Mouse (Mus musculus) layer of hippocampus, postnatal 36 days (tissue): ENCODE results near the gene Myh7b. TPM values are rescaled to one million over a fixed set of nuclear protein-coding genes. Genes with fewer than 3 reads are reported as not detected.

ENCODE experiments used
- microRNA-seq, 2 experiments: library from miRNA; unstranded; fragments of <30 nt; microRNA quantifications; one replicate each; pipeline ENCODE4 v1.2.0; 2021
- total RNA-seq, 2 experiments: library from RNA; stranded (reverse); gene quantifications; 2 replicates each; pipeline ENCODE4 v1.2.3; 2021

The Myh7b gene
- total RNA-seq, 2 experiments from 2014 or later = 3.3 to 5.3 TPM

Small RNA genes within 50 kb of the gene (microRNA-seq; reads per million reads assigned to microRNA genes)
- gene Mir499 = 5.9 to 8.7 reads per million in 2 experiments

Other genes starting within 250 kb of the Myh7b start
- gene Trp53inp2, start 230.2 kb upstream of the Myh7b start, total RNA-seq = 100 to 1,000 TPM; 134 to 140 TPM
- gene Ncoa6, start 137.3 kb upstream of the Myh7b start, total RNA-seq = 10 to 100 TPM; 59.2 to 75.4 TPM
- 10 to 100 TPM; 64.8 to 67.6 TPM for gene Acss2, start 93.3 kb upstream of the Myh7b start, total RNA-seq
- gene Ggt7, start 93.0 kb upstream of the Myh7b start, total RNA-seq = 100 to 1,000 TPM; 108 to 111 TPM
- gene Gss, start 18.4 kb upstream of the Myh7b start, total RNA-seq = 10 to 100 TPM; 24.7 to 26.9 TPM
- gene Trpc4ap, start 81.2 kb downstream of the Myh7b start, total RNA-seq = 100 to 1,000 TPM; 154 to 160 TPM
- gene Edem2, start 118.3 kb downstream of the Myh7b start, total RNA-seq = 10 to 100 TPM; 21.7 to 25.0 TPM
- gene Gm17581, start 124.7 kb downstream of the Myh7b start, total RNA-seq = not detected
- 1 to 10 TPM in 1 of 2 experiments, under 1 TPM in 1; 0.63 to 1.3 TPM for gene Procr, start 139.9 kb downstream of the Myh7b start, total RNA-seq
- 10 to 100 TPM; 42.0 to 46.5 TPM for gene Mmp24, start 164.1 kb downstream of the Myh7b start, total RNA-seq
- 10 to 100 TPM; 51.4 to 57.4 TPM for gene BC029722, start 208.2 kb downstream of the Myh7b start, total RNA-seq
- 10 to 100 TPM; 65.8 to 74.3 TPM for gene Eif6, start 215.7 kb downstream of the Myh7b start, total RNA-seq
- gene Fam83c, start 223.6 kb downstream of the Myh7b start, total RNA-seq = not detected